Mouse (Mus musculus) stomach, embryonic 15.5 days (tissue): ENCODE measurements around the gene Celf2. TPM values are rescaled to one million over a fixed set of nuclear protein-coding genes. Genes with fewer than 3 reads are reported as not detected.

Source experiments
- ATAC-seq: fragments of 200-750 bp; cut with Nextera tagmentation; 2 replicates; pipeline ENCODE4 v1.8.0; 2017; ENCODE audit warnings: low read depth, moderate number of reproducible peaks, moderate TSS enrichment; ENCODE audit not compliant: insufficient read depth, low FRiP score
- H3K27ac ChIP-seq: fragments of 300-500 bp; sonication (generic); 2 replicates; pipeline ENCODE4 v1.5.1; 2015; ENCODE audit warnings: mild to moderate bottlenecking, inconsistent platforms
- H3K27me3 ChIP-seq: fragments of 300-500 bp; sonication (generic); replicated peaks from 2 replicates; pipeline ENCODE4 v1.6.1; 2015; ENCODE audit warnings: inconsistent platforms
- H3K36me3 ChIP-seq: fragments of 300-500 bp; sonication (generic); 2 replicates; pipeline ENCODE4 v1.6.1; 2015; ENCODE audit warnings: inconsistent platforms
- H3K4me1 ChIP-seq: fragments of 300-500 bp; sonication (generic); 2 replicates; pipeline ENCODE4 v1.6.1; 2015; ENCODE audit warnings: inconsistent platforms
- H3K4me2 ChIP-seq: fragments of 300-500 bp; sonication (generic); 2 replicates; pipeline ENCODE4 v1.6.1; 2015; ENCODE audit warnings: mild to moderate bottlenecking, inconsistent platforms
- H3K4me3 ChIP-seq: fragments of 300-500 bp; sonication (generic); replicated peaks from 2 replicates; pipeline ENCODE4 v1.5.1; 2015; ENCODE audit warnings: inconsistent platforms
- H3K9ac ChIP-seq: fragments of 300-500 bp; sonication (generic); 2 replicates; pipeline ENCODE4 v1.6.1; 2015; ENCODE audit warnings: inconsistent platforms
- H3K9me3 ChIP-seq: fragments of 300-500 bp; sonication (generic); 2 replicates; pipeline ENCODE4 v1.6.1; 2016; ENCODE audit warnings: inconsistent platforms
- WGBS: fragments of 180-500 bp; shearing (Covaris S2); methylation state at CpG from one replicate; pipeline ENCODE4 v1.1.7; 2015; 5-methylcytosine and 5-hydroxymethylcytosine counted together
- polyA plus RNA-seq: library from polyadenylated mRNA; unstranded; fragments of >200 nt; fragmentation: Nextera tagmentation; extraction: Ambion mirVana; gene quantifications from 2 replicates; pipeline ENCODE4 v1.2.1, GENCODE M21; 2015

The Celf2 gene
- polyA plus RNA-seq, 1 experiment from 2014 or later, result 55.9 TPM

GRCm38 (mm10) chr2:6526825-6527224 lies 982.5 kb downstream of the Celf2 start:
- Histone ChIP-seq H3K4me2 (no peak overlapping the region), H3K27me3 (no peaks in the 10 kb centered on the region), H3K9ac (no peak overlapping the region), H3K9me3 (no peaks in the 10 kb centered on the region), H3K4me3 (no peak overlapping the region), H3K4me1 (no peaks in the 10 kb centered on the region), H3K27ac (no peak overlapping the region), H3K36me3 (no peaks in the 10 kb centered on the region)
- ATAC-seq, result no peak; the same call in 1 of the 2 replicates
- WGBS, result 58% methylated on average over 11 of the region's 11 CpGs

DNA sequence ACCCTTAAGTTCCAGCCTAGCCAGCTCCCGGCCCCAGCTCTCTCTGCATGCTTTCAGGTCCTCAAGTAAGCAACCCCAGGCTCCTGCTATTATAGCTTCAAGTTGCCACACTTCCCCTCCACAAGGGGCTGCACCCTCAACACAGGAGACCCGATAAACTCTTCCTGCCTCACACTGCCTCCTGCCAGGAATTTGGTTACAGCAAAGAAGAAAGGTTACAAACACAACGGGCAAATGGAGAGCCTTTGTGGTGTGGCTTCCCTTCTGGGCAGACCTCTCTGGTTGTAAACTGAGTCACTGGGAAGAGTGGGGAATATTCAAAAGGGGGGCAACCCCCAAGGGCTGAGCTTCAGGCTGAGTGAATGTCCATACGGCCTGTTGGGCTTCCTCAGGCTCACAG lies 983.1 kb downstream of the Celf2 start:
- Histone ChIP-seq H3K9me3 (no peaks in the 10 kb centered on the region), H3K4me3 (no peak overlapping the region), H3K27me3 (no peaks in the 10 kb centered on the region), H3K4me1 (no peaks in the 10 kb centered on the region), H3K9ac (no peak overlapping the region), H3K4me2 (no peak overlapping the region), H3K36me3 (no peaks in the 10 kb centered on the region), H3K27ac (no peak overlapping the region)
- 47% methylated on average over 4 of the region's 4 CpGs for WGBS
- ATAC-seq, result no peak

DNA sequence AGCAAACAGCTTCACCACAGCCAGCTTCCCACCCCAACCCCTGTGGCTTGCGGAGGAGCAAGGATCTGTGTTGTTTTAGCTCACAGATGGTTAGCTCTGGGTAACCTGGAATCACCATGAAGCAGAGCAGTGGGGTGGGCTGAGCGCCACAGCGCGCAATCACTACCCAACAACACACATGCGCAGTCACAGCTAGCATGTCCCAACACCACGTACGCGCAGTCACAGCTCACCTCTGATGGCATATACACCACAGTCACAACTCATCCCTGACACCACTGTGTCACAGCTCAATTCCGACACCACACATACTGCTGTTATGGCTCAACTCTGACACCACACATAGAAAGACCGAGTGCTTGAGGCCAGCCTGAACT lies 985.5 kb downstream of the Celf2 start:
- H3K27me3 ChIP-seq, result no peaks in the 10 kb centered on the region
- H3K4me3 ChIP-seq, result no peak overlapping the region
- H3K9me3 ChIP-seq, result no peaks in the 10 kb centered on the region
- WGBS, result 94% methylated on average over 10 of the region's 10 CpGs
- no peaks in the 10 kb centered on the region for H3K36me3 ChIP-seq
- ATAC-seq, result no peak
- no peak overlapping the region for H3K4me2 ChIP-seq
- H3K9ac ChIP-seq, result no peak overlapping the region
- no peak overlapping the region for H3K27ac ChIP-seq
- no peaks in the 10 kb centered on the region for H3K4me1 ChIP-seq

GRCm38 (mm10) chr2:6523261-6523923 lies 986.0 kb downstream of the Celf2 start:
- H3K27ac ChIP-seq, result no peak overlapping the region
- ATAC-seq, result no peak
- H3K4me2 ChIP-seq, result no peak overlapping the region
- H3K36me3 ChIP-seq, result no peaks in the 10 kb centered on the region
- H3K4me3 ChIP-seq, result no peak overlapping the region
- no peaks in the 10 kb centered on the region for H3K4me1 ChIP-seq
- H3K9ac ChIP-seq, result no peak overlapping the region
- no peaks in the 10 kb centered on the region for H3K9me3 ChIP-seq
- no peaks in the 10 kb centered on the region for H3K27me3 ChIP-seq
- 72% methylated on average over 16 of the region's 16 CpGs for WGBS

DNA sequence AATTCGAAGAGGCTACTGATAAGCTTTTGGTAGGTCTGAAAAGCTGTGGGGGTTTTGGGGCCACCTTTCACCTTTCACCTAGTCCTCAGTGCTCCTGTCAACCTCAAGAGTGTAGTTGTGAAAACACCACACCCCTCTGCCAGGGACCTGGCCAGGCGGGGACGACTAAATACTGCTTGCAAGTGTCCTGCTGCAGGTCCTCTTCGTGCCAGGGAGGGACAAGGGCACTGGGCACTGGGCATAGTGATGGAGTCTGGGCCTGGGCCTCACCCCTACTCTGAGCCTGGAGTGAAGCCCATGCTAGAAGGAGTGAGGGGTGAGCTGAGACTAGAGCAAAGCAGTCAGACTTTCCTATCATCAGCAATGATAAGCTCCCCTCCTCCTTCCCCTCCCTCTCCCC lies 987.0 kb downstream of the Celf2 start:
- no peak overlapping the region for H3K4me3 ChIP-seq
- no peaks in the 10 kb centered on the region for H3K4me1 ChIP-seq
- no peaks in the 10 kb centered on the region for H3K36me3 ChIP-seq
- H3K27ac ChIP-seq, result no peak overlapping the region
- no peak for ATAC-seq
- H3K27me3 ChIP-seq, result no peaks in the 10 kb centered on the region
- no peak overlapping the region for H3K9ac ChIP-seq
- WGBS, result 76% methylated on average over 4 of the region's 4 CpGs
- no peaks in the 10 kb centered on the region for H3K9me3 ChIP-seq
- H3K4me2 ChIP-seq, result no peak overlapping the region

- Histone ChIP-seq H3K4me1 (0 out of 2 replicates have a peak, but pooled peaks cover 4% of the 10 kb centered on the region), H3K27ac (no peak overlapping the region), H3K9ac (no peak overlapping the region), H3K4me3 (no peak overlapping the region), H3K4me2 (no peak overlapping the region), H3K36me3 (no peaks in the 10 kb centered on the region), H3K9me3 (no peaks in the 10 kb centered on the region), H3K27me3 (no peaks in the 10 kb centered on the region)
- ATAC-seq, result no peak
- 59% methylated on average over 7 of the region's 7 CpGs for WGBS
These were observed 996.2 kb downstream of the Celf2 start for GRCm38 (mm10) chr2:6513176-6513575.

DNA sequence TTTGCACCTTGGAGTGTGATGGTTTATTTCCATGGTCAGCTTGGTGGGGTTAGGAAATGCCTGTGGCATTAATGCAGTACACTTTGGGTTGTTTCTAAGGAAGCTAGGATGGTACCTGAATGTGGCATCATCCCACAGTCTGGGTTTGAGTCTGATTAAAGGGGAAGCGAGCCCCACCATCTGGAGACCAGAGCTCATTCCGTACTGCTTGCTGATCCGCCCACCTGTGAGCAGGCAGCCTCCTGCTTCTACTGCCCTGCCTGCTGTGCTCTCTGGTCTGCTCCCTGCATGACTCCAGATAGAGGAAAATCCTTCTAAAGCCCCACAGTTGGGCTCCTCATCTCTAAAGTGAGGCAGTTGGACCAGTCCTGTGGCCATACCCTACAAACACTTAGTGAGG lies 1002.3 kb downstream of the Celf2 start:
- Histone ChIP-seq H3K4me3 (no peak overlapping the region), H3K27ac (no peak overlapping the region), H3K4me1 (no peaks in the 10 kb centered on the region), H3K36me3 (no peaks in the 10 kb centered on the region), H3K4me2 (no peak overlapping the region), H3K9me3 (no peaks in the 10 kb centered on the region), H3K27me3 (no peaks in the 10 kb centered on the region), H3K9ac (no peak overlapping the region)
- 68% methylated on average over 3 of the region's 3 CpGs for WGBS
- ATAC-seq, result no peak

- ATAC-seq, result no peak
- WGBS, result 65% methylated on average over 13 of the region's 13 CpGs
- H3K4me3 ChIP-seq, result no peak overlapping the region
- H3K9ac ChIP-seq, result no peak overlapping the region
- no peaks in the 10 kb centered on the region for H3K9me3 ChIP-seq
- H3K4me2 ChIP-seq, result no peak overlapping the region
- no peaks in the 10 kb centered on the region for H3K27me3 ChIP-seq
- H3K36me3 ChIP-seq, result no peaks in the 10 kb centered on the region
- no peak overlapping the region for H3K27ac ChIP-seq
- no peaks in the 10 kb centered on the region for H3K4me1 ChIP-seq
These were observed 1003.2 kb downstream of the Celf2 start for GRCm38 (mm10) chr2:6505979-6506811.

- H3K4me1 ChIP-seq, result no peaks in the 10 kb centered on the region
- H3K4me2 ChIP-seq, result no peak overlapping the region
- H3K9ac ChIP-seq, result no peak overlapping the region
- no peaks in the 10 kb centered on the region for H3K36me3 ChIP-seq
- no peak overlapping the region for H3K4me3 ChIP-seq
- no peaks in the 10 kb centered on the region for H3K9me3 ChIP-seq
- H3K27ac ChIP-seq, result no peak overlapping the region
- 83% methylated on average over 12 of the region's 12 CpGs for WGBS
- no peak for ATAC-seq
- H3K27me3 ChIP-seq, result no peaks in the 10 kb centered on the region
These were observed 1003.8 kb downstream of the Celf2 start for GRCm38 (mm10) chr2:6505531-6505930.

DNA sequence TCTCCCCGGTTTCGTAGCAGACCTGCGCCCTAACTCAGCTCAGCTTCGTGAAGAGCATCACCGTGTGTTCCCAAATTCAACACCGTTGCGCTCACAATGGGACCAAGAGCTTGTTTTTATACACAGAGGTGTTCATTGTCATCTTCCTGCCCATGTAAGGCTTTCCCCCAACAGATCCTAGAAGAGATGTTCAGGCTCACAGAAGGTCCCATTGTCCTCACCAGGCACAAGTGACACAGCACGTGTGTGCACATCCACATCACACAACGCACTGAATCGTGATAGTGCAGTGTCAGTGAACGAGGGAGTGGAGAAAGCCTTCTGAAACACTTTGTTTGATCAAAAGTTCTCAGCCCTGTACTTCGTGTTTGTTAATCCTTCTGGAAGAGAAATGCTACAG lies 1011.3 kb downstream of the Celf2 start:
- H3K4me1 ChIP-seq, result no peaks in the 10 kb centered on the region
- 72% methylated on average over 12 of the region's 12 CpGs for WGBS
- ATAC-seq, result no peak
- no peak overlapping the region for H3K4me2 ChIP-seq
- H3K9me3 ChIP-seq, result no peaks in the 10 kb centered on the region
- no peak overlapping the region for H3K27ac ChIP-seq
- H3K9ac ChIP-seq, result no peak overlapping the region
- H3K27me3 ChIP-seq, result no peaks in the 10 kb centered on the region
- no peaks in the 10 kb centered on the region for H3K36me3 ChIP-seq
- no peak overlapping the region for H3K4me3 ChIP-seq

DNA sequence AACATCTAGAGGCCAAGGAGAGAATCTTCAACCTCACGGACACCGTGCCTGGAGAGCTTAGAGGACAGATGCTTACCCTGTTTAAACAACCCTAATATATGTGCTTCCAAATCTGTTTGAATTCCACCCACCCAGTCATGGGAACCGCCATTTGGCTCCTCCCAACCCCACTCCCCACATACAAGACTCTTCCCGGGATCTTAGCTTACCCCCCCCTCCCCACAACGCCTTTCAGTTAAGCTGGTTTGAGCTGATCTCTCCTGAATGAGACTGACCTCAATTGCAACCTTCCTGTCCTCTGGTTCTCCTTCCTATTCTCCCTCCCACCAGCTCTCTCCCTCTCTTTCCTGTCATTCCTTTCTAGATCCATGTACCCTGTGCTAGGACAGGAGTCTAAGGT lies 1011.7 kb downstream of the Celf2 start:
- no peak overlapping the region for H3K27ac ChIP-seq
- H3K4me1 ChIP-seq, result no peaks in the 10 kb centered on the region
- H3K4me2 ChIP-seq, result no peak overlapping the region
- H3K27me3 ChIP-seq, result no peaks in the 10 kb centered on the region
- no peaks in the 10 kb centered on the region for H3K36me3 ChIP-seq
- ATAC-seq, result no peak
- no peak overlapping the region for H3K9ac ChIP-seq
- no peak overlapping the region for H3K4me3 ChIP-seq
- H3K9me3 ChIP-seq, result no peaks in the 10 kb centered on the region
- 58% methylated on average over 5 of the region's 5 CpGs for WGBS

DNA sequence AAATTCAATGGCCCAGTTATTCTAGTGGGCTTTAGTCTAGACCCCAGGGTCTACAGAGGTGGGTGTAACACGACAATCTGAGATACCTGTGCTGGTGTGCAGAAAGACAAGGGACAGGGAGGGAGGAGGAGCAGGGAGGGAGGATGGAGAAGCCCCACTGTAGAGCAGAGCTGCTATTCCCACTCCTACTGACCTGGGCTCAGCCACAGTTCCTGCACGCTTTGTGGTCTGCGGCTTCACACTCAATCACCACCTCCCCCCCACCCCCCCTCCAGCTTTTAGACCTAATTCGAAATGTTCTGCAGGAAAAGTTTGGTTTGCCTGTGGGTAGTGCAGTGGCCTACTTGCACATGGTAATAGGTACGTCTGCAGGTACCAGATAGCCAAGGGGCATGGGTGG lies 1015.5 kb downstream of the Celf2 start:
- H3K4me3 ChIP-seq, result no peak overlapping the region
- no peaks in the 10 kb centered on the region for H3K9me3 ChIP-seq
- H3K27me3 ChIP-seq, result no peaks in the 10 kb centered on the region
- no peak overlapping the region for H3K27ac ChIP-seq
- H3K4me2 ChIP-seq, result no peak overlapping the region
- no peaks in the 10 kb centered on the region for H3K4me1 ChIP-seq
- no peak overlapping the region for H3K9ac ChIP-seq
- no peak for ATAC-seq
- H3K36me3 ChIP-seq, result no peaks in the 10 kb centered on the region
- 83% methylated on average over 5 of the region's 5 CpGs for WGBS
